In the genomic region with DNA sequence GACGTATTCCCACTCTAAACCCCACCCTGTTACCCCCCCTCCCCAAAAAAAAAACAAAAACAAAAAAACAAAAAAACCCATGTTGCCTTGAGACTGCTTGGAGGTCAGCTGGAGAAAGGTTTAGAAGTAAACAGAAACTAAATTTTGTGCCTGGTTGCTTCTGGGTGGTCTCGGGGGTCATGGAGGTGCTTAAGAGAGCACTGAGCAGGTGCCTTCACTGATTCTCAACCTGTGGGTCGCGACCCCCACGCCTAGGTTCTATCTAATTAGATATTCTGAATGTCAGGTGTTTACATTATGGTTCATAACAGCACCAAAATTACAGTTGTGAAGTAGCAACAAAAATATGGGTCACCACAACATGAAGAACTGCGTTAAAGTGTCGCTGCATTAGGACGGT, we compare ENCODE assay signal across 14 mouse cellular contexts. TPM values are rescaled to one million over a fixed set of nuclear protein-coding genes. Genes with fewer than 3 reads are reported as not detected.
DNase-seq lines count a peak whose midpoint lies in the region; ATAC-seq and TF ChIP-seq lines count a peak whose summit lies in the region.
"Had no signal": no experiment of that assay in that cellular context is flagged by ENCODE, and none has a peak within 500 bp of the region (broad histone marks: within the 10 kb centered on the region; RNA-seq: fewer than 3 reads in every experiment).

No protein-coding gene starts in this region.

- H3K9me3 ChIP-seq in stomach, embryonic 14.5 days (ENCODE audit: control insufficient read depth, low read depth, low read length): no peaks in the 10 kb centered on the region
- 0 out of 2 replicates have a peak, but pooled peaks cover 4% of the 10 kb centered on the region for H3K9me3 ChIP-seq in stomach, postnatal 0 days (ENCODE audit: control insufficient read depth, low read length)
- no peaks in the 10 kb centered on the region for H3K9me3 ChIP-seq in embryonic facial prominence, embryonic 14.5 days (ENCODE audit: control insufficient read depth, low read length)
- H3K9me3 ChIP-seq in hindbrain, embryonic 14.5 days (ENCODE audit: control insufficient read depth, low read length): no peaks in the 10 kb centered on the region
- H3K9me3 ChIP-seq: forebrain, embryonic 13.5 days; heart, embryonic 12.5 days; hindbrain, embryonic 10.5 days; midbrain, embryonic 10.5 days had no signal

- TF ChIP-seq CTCF in kidney, adult 2 months (conservative IDR thresholded peaks at IDR 0.05; ENCODE audit: insufficient read depth, insufficient read length, low read depth, low read length): no peak
- no peak for TF ChIP-seq CTCF in stomach, postnatal 0 days (IDR thresholded peaks at IDR 0.05; ENCODE audit: low read depth)

- no peak for TF ChIP-seq POLR2A in kidney, adult 2 months (IDR thresholded peaks at IDR 0.05; ENCODE audit: low read depth, low read length)

- 52% methylated on average over 8 of the region's 8 CpGs for WGBS in kidney, adult 2 months
- 55% methylated on average over 8 of the region's 8 CpGs for WGBS in stomach, embryonic 14.5 days
- WGBS in stomach, postnatal 0 days: 65% methylated on average over 8 of the region's 8 CpGs
- 70% methylated on average over 8 of the region's 8 CpGs for whole genome bisulfite sequencing in embryonic facial prominence, embryonic 14.5 days
- WGBS in hindbrain, embryonic 14.5 days: 90% methylated on average over 8 of the region's 8 CpGs

- peak overlapping the region; percentile 90 for H3K27ac ChIP-seq in kidney, adult 2 months (ENCODE audit: insufficient read depth, low read depth, low read length)
- no peak overlapping the region for H3K27ac ChIP-seq in stomach, embryonic 14.5 days (ENCODE audit: low read length)
- H3K27ac ChIP-seq in stomach, postnatal 0 days (replicated peaks): no peak overlapping the region
- no peak overlapping the region for H3K27ac ChIP-seq in embryonic facial prominence, embryonic 14.5 days (replicated peaks; ENCODE audit: low read depth, low read length)
- no peak overlapping the region for H3K27ac ChIP-seq in hindbrain, embryonic 14.5 days
- H3K27ac ChIP-seq: forebrain, embryonic 13.5 days; hindbrain, postnatal 0 days had no signal

- no peaks in the 10 kb centered on the region for H3K36me3 ChIP-seq in kidney, adult 2 months (ENCODE audit: control insufficient read depth, insufficient read depth, low read length)
- no peaks in the 10 kb centered on the region for H3K36me3 ChIP-seq in stomach, embryonic 14.5 days (ENCODE audit: control insufficient read depth, insufficient read depth, low read length)
- H3K36me3 ChIP-seq in stomach, postnatal 0 days (ENCODE audit: control insufficient read depth, insufficient read depth, low read length): no peaks in the 10 kb centered on the region
- no peaks in the 10 kb centered on the region for H3K36me3 ChIP-seq in embryonic facial prominence, embryonic 14.5 days (ENCODE audit: control insufficient read depth, insufficient read depth, low read length)
- H3K36me3 ChIP-seq in hindbrain, embryonic 14.5 days (replicated peaks; ENCODE audit: control insufficient read depth, insufficient read depth): no peaks in the 10 kb centered on the region
- H3K36me3 ChIP-seq: heart, embryonic 12.5 days; hindbrain, embryonic 10.5 days; midbrain, embryonic 10.5 days had no signal

- H3K9ac ChIP-seq in stomach, embryonic 14.5 days (replicated peaks; ENCODE audit: low read depth, low read length): no peak overlapping the region
- H3K9ac ChIP-seq in stomach, postnatal 0 days (ENCODE audit: low read length): no peak overlapping the region
- no peak overlapping the region for H3K9ac ChIP-seq in embryonic facial prominence, embryonic 14.5 days (ENCODE audit: low read depth, low read length)
- no peak overlapping the region for H3K9ac ChIP-seq in hindbrain, embryonic 14.5 days
- H3K9ac ChIP-seq: forebrain, embryonic 13.5 days; heart, embryonic 12.5 days had no signal

- no peaks in the 10 kb centered on the region for H3K27me3 ChIP-seq in kidney, adult 2 months (replicated peaks; ENCODE audit: control insufficient read depth, insufficient read depth, low read length)
- H3K27me3 ChIP-seq in stomach, embryonic 14.5 days (ENCODE audit: control insufficient read depth, insufficient read depth, low read length): no peaks in the 10 kb centered on the region
- H3K27me3 ChIP-seq in stomach, postnatal 0 days (ENCODE audit: control insufficient read depth, insufficient read depth, low read length): no peaks in the 10 kb centered on the region
- H3K27me3 ChIP-seq in embryonic facial prominence, embryonic 14.5 days (replicated peaks; ENCODE audit: control insufficient read depth, insufficient read depth, low read length): no peaks in the 10 kb centered on the region
- H3K27me3 ChIP-seq in hindbrain, embryonic 14.5 days (ENCODE audit: control insufficient read depth, insufficient read depth, low read length): no peaks in the 10 kb centered on the region
- H3K27me3 ChIP-seq: forebrain, embryonic 13.5 days had no signal

- TF ChIP-seq EP300 in stomach, postnatal 0 days (optimal IDR thresholded peaks at IDR 0.05): no peak

- H3K4me1 ChIP-seq in kidney, adult 2 months (ENCODE audit: control insufficient read depth, insufficient read depth, low read length): no peaks in the 10 kb centered on the region; the same call in 1 of the 2 replicates
- 0 out of 2 replicates have a peak, but pooled peaks cover 3% of the 10 kb centered on the region for H3K4me1 ChIP-seq in stomach, embryonic 14.5 days (ENCODE audit: control insufficient read depth, insufficient read depth, low read length)
- no peaks in the 10 kb centered on the region for H3K4me1 ChIP-seq in stomach, postnatal 0 days (replicated peaks; ENCODE audit: control insufficient read depth, insufficient read depth)
- H3K4me1 ChIP-seq in embryonic facial prominence, embryonic 14.5 days (ENCODE audit: control insufficient read depth, insufficient read depth, low read length): no peaks in the 10 kb centered on the region
- H3K4me1 ChIP-seq in hindbrain, embryonic 14.5 days (replicated peaks; ENCODE audit: control insufficient read depth, insufficient read depth, low read length): 0 out of 2 replicates have a peak, but pooled peaks cover 3% of the 10 kb centered on the region
- H3K4me1 ChIP-seq: heart, embryonic 12.5 days had no signal

- ATAC-seq in stomach, embryonic 14.5 days (ENCODE audit: insufficient number of reproducible peaks, insufficient read depth, low FRiP score, low read depth): no peak
- ATAC-seq in stomach, postnatal 0 days (ENCODE audit: low FRiP score, low TSS enrichment): no peak
- ATAC-seq in embryonic facial prominence, embryonic 14.5 days (ENCODE audit: low read depth): no peak
- no peak for ATAC-seq in hindbrain, embryonic 14.5 days (ENCODE audit: low FRiP score)

- H3K4me3 ChIP-seq in kidney, adult 2 months (ENCODE audit: insufficient read depth, low read depth, low read length): peak overlapping the region; percentile 60
- H3K4me3 ChIP-seq in stomach, embryonic 14.5 days (ENCODE audit: low read depth, low read length): no peak overlapping the region
- H3K4me3 ChIP-seq in stomach, postnatal 0 days (ENCODE audit: low read depth, low read length): no peak overlapping the region
- peak overlapping the region; percentile 6; the same call in 1 of the 2 replicates for H3K4me3 ChIP-seq in embryonic facial prominence, embryonic 14.5 days (ENCODE audit: low read depth, low read length)
- H3K4me3 ChIP-seq in hindbrain, embryonic 14.5 days (replicated peaks; ENCODE audit: low read length): no peak overlapping the region
- H3K4me3 ChIP-seq: forebrain, embryonic 13.5 days; heart, embryonic 12.5 days; midbrain, embryonic 10.5 days had no signal

- DNase-seq in kidney, adult 2 months: no peak
- no peak for DNase-seq in kidney, adult 18-20 months
- DNase-seq in stomach, postnatal 0 days (ENCODE audit: low spot score): no peak
- DNase-seq in embryonic facial prominence, embryonic 14.5 days (ENCODE audit: low spot score): no peak
- DNase-seq in hindbrain, embryonic 14.5 days (ENCODE audit: low spot score): no peak
- no peak for DNase-seq in thymus, postnatal 25 days

- peak overlapping the region; percentile 33; the same call in 1 of the 2 replicates for H3K4me2 ChIP-seq in stomach, embryonic 14.5 days (replicated peaks; ENCODE audit: low read depth, low read length)
- H3K4me2 ChIP-seq in stomach, postnatal 0 days (replicated peaks; ENCODE audit: low read depth): no peak overlapping the region
- H3K4me2 ChIP-seq in embryonic facial prominence, embryonic 14.5 days (ENCODE audit: low read depth, low read length): peak overlapping the region; percentile 51
- H3K4me2 ChIP-seq in hindbrain, embryonic 14.5 days (replicated peaks): no peak overlapping the region

RNA-seq across cellular contexts. Expression of gene Bdh2, which starts 0.7 kb away (rescaled TPM):
- polyA plus RNA-seq in kidney, adult 2 months (2012; rRNA removed): 247 and 284 TPM in 2 replicates
- 5.8 and 6.3 TPM in 2 replicates for polyA plus RNA-seq in stomach, embryonic 14.5 days (2014; fragmentation: Nextera tagmentation; extraction: Ambion mirVana)
- 2.4 TPM in 2 replicates for polyA plus RNA-seq in stomach, postnatal 0 days (2015; fragmentation: Nextera tagmentation; extraction: Ambion mirVana)
- 9.4 and 11.1 TPM in 2 replicates for polyA plus RNA-seq in embryonic facial prominence, embryonic 14.5 days (2014; fragmentation: Nextera tagmentation; extraction: Ambion mirVana)
- 4.6 and 5.5 TPM in 2 replicates for polyA plus RNA-seq in hindbrain, embryonic 14.5 days (2014; fragmentation: Nextera tagmentation; extraction: Ambion mirVana)

RNA-seq across cellular contexts. Expression of gene Slc9b2, which starts 25.8 kb away (rescaled TPM):
- polyA plus RNA-seq in kidney, adult 2 months (2012; rRNA removed): 0.30 and 0.59 TPM in 2 replicates
- polyA plus RNA-seq in stomach, embryonic 14.5 days (2014; fragmentation: Nextera tagmentation; extraction: Ambion mirVana): 2.5 and 3.8 TPM in 2 replicates
- 6.0 and 6.9 TPM in 2 replicates for polyA plus RNA-seq in stomach, postnatal 0 days (2015; fragmentation: Nextera tagmentation; extraction: Ambion mirVana)
- 3.3 and 4.2 TPM in 2 replicates for polyA plus RNA-seq in embryonic facial prominence, embryonic 14.5 days (2014; fragmentation: Nextera tagmentation; extraction: Ambion mirVana)
- 1.8 and 2.9 TPM in 2 replicates for polyA plus RNA-seq in hindbrain, embryonic 14.5 days (2014; fragmentation: Nextera tagmentation; extraction: Ambion mirVana)
- polyA plus RNA-seq: liver, adult 2 months; small intestine, adult 2 months had no signal

Comparison
In these comparisons a context has a peak if more than half of its experiments do, and no peak if none do; other contexts are left out.
1. H3K4me2 ChIP-seq: peak in stomach, embryonic 14.5 days (single experiment) and embryonic facial prominence, embryonic 14.5 days (single experiment); none in stomach, postnatal 0 days (single experiment) and hindbrain, embryonic 14.5 days (single experiment).
2. H3K4me3 ChIP-seq: peak in kidney, adult 2 months (single experiment) and embryonic facial prominence, embryonic 14.5 days (single experiment); none in stomach, embryonic 14.5 days (single experiment), stomach, postnatal 0 days (single experiment) and hindbrain, embryonic 14.5 days (single experiment).
3. RNA of gene Bdh2, which starts 0.7 kb away (polyA plus RNA-seq): 247 to 284 TPM in kidney, adult 2 months; 9.4 to 11.1 TPM in embryonic facial prominence, embryonic 14.5 days, 5.8 to 6.3 TPM in stomach, embryonic 14.5 days, 4.6 to 5.5 TPM in hindbrain, embryonic 14.5 days and 2.4 TPM in stomach, postnatal 0 days; every median in the first group is over 10 times any median in the second.